Mouse (Mus musculus) NIH3T3 (cell line): ENCODE results near the gene 2010315B03Rik.

Experiments
- DNase-seq: peaks from one replicate; pipeline ENCODE4 v3.0.0-alpha.2; 2012; ENCODE audit warnings: low read depth

2010315B03Rik gene

GRCm38 (mm10) chr9:124312171-124313142 is at the start of gene 2010315B03Rik:
Gene 2010315B03Rik, minus strand, starts transcription at chr9:124312696.
- peak; percentile 88 for DNase-seq

DNA sequence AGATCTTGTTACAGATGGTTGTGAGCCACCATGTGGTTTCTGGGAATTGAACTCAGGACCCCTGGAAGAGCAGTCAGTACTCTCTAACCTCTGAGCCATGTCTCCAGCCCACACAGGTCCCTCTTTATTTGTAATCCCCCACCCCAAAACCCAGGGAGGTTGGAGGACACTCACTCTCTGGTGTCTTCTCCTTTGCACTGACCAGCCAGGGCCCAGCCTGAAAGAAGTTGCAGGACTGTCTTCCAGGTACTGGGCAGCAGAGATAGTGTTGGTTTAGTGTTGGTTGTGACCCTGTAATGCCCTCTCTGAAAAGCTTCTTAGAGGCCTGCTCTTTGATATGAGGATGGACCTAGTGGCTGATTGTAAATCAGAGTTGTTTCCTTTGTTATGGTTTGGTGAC is 994 bp downstream of the 2010315B03Rik start:
- no peak for DNase-seq

DNA sequence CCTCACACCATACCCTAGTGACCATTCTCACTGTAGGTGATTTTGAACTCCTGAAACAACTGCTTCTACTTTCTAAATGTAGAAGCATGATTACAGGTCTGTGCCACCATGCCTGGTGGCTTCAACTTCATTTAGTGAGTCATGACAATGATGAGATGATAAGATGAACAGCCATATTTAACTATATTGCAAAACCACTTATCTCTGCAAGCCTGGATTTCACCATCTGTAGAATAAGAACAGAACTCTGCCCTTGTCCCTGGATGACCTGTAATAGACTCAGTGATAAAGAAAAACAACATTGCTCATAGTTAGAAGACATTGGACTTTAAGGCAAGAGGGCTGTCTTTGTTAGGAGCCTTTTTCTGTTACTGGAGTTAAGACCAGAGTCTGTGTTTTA is 24.2 kb downstream of the 2010315B03Rik start:
- DNase-seq: no peak

DNA sequence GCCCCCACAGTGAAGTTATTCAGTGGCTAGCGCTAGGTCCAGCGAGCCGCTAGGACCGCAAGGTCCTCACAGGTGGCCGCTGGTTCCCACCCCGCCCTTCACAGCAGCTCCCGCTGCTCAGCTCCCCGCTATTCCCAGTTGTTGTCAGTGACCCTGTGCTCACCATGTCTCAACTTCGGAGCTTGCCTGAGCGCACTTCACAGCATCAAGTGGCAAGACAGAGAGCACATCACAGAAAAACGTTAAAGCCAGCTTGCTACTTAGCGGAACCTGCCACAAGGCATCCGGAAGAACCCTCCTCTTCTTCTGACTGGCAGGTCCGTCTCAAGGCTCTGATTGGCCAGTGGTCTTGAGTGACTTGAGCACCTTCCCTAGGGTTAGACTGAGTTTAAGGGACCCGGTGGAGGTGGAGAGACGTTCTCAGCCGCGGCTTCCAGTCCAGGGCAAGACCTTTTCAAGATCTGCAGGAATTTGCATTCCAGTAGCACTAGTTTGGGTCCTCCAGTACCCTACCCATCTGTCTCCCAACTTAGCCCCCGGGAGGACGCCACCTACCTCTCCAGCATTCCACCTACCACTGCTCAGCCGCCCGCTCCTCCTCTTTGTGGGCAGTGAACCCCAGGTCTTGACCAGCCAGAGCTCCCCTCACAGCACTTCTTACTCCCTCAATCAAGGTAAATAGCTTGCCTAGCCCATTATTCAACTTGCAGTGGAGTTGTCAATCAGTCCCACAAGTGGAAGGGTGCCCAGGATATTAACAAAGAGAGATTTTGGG is 30.4 kb downstream of the 2010315B03Rik start:
- DNase-seq: peak; percentile 85

DNA sequence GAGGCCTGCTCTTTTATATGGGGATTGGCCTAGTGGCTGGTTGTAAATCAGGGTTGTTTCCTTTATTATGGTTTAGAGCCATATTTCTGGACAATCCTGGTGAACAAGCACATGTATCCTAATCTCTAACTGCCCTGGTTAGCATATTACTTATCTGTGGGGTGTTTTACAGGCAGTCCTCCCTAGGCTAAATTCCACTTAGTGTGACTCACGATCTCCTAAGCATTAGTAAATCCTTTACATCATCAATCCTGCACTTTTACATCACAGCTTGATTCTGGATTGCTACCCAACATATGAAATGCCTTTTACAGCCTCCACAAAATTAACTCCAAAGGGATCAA is 31.1 kb downstream of the 2010315B03Rik start:
- peak; percentile 62 for DNase-seq

GRCm38 (mm10) chr9:124280576-124281447 is 31.7 kb downstream of the 2010315B03Rik start:
- peak; percentile 25 for DNase-seq

- no peak for DNase-seq
Observed at GRCm38 (mm10) chr9:124279300-124279699, 33.2 kb downstream of the 2010315B03Rik start.

DNA sequence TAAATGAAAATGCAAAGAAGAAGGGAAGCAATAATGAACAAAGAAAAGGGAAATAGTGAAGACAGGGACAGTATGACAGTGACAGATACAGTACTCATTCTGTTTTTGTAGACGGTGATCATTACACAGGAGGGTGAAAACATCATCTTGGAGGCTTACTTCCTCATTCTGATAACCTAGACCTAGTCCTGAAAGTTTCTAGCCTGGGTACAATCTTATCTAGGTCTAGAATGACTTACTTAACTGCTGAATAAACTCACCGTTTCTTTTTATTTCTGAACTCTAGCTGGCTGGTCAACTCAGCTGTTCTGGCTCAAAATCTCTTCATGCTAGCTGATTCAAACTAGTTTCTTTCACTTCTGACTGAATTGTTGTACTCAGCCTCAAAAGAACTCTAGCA is 37.4 kb downstream of the 2010315B03Rik start:
- no peak for DNase-seq

- peak; percentile 6 for DNase-seq
Observed at GRCm38 (mm10) chr9:124273172-124273571, 39.3 kb downstream of the 2010315B03Rik start.

GRCm38 (mm10) chr9:124267929-124268328 is 44.6 kb downstream of the 2010315B03Rik start:
- DNase-seq: no peak

DNA sequence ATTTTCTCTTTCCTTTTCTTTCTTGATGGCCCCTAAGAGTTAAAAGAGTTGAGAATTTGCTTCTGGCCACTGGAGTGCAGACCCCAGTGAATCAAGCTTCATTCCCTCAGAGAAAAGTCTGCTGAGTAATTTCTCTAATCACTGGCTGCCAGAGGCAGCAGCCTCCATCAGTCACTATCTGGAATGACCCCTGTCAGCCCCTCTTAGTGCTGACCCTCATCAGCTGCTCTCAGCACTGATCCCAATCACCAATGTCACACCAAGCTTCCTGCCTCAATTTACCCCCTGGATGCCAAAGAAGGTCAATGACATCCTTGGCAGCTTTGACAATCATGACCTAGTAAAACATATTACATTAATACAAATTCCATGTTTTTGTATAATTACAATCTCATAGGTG is 45.0 kb downstream of the 2010315B03Rik start:
- DNase-seq: no peak

DNA sequence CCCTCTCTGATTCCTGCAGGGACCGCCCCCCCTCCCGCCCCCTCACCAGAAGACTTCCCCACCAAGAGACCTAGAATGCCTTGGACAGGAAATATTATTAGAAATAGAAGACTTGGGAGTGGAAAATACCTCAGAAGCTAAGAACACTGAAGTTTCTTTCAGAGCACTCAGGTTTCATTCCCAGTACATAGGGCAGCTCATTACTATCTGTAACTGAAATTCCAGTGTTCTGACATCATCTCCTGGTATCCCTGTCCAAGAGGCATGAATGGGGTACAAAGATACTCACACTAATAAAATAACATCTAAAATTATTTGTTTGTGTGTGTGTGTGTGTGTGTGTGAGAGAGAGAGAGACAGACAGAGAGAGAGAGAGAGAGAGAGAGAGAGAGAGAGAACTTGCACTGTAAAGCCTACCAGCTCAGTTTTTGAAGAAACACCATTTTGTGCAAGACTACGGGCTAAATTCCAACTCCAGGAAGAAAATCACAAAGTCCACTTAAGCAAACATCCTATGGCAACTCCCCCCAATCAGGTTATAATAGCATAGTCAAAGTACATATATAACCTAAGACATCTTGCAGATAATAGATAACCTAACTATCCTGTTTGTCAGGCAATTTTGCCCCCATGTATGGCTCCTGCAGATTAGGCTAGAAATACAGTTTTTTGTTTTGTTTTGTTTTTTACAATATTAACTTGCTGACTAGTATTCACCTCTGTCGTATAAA is 49.3 kb downstream of the 2010315B03Rik start:
- peak; percentile 14 for DNase-seq

- DNase-seq: no peak
Observed at GRCm38 (mm10) chr9:124258067-124258556, 54.4 kb downstream of the 2010315B03Rik start.

- peak; percentile 65 for DNase-seq
Observed at GRCm38 (mm10) chr9:124257200-124258066, 55.1 kb downstream of the 2010315B03Rik start.

DNA sequence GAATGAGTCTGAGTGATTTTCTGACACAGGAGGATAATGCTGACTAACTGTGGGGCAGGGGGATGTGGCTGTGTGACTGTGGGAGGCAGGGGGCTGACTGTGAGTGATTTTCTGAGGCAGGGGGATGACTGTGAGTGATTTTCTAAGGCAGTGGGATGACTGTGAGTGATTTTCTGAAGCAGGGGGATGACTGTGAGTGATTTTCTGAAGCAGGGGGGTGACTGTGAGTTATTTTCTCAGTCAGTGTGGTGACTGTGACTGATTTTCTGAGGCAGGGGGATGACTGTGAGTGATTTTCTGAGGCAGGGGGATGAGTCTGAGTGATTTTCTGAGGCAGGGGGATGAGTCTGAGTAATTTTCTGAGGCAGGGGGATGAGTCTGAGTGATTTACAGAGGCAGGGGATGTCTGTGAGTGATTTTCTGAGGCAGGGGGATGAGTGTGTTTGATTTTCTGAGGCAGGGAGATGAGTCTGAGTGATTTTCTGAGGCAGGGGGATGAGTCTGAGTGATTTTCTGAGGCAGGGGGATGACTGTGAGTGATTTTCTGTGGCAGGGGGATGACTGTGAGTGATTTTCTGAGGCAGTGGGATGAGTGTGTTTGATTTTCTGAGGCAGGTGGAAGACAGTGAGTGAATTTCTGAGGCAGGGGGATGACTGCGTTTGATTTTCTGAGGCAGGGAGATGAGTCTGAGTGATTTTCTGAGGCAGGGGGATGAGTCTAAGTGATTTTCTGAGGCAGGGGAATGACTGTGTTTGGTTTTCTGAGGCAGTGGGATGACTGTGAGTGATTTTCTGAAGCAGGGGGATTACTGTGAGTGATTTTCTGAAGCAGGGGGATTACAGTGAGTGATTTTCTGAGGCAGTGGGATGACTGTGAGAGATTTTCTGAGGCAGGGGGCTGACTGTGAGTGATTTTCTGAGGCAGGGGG is 56.0 kb downstream of the 2010315B03Rik start:
- peak; percentile 40 for DNase-seq

GRCm38 (mm10) chr9:124251438-124251837 is 61.1 kb downstream of the 2010315B03Rik start:
- DNase-seq: peak; percentile 42
